Mouse (Mus musculus) MEL (cell line): ENCODE measurements around the gene Slc17a5. TPM values are rescaled to one million over a fixed set of nuclear protein-coding genes. Genes with fewer than 3 reads are reported as not detected.

Source experiments
- DNase-seq: peaks from one replicate; pipeline ENCODE4 v3.0.0; 2011; ENCODE audit warnings: low read depth, low spot score
- H3K27ac ChIP-seq: 2 replicates; pipeline ENCODE4 v1.5.1; 2012; ENCODE audit warnings: low read depth, mild to moderate bottlenecking, control low read depth, low read length, moderate library complexity; ENCODE audit not compliant: control insufficient read depth
- H3K27me3 ChIP-seq, 2 experiments: fragments of 150-350 bp in 1 of 2; sonication (generic) in 1 of 2; 2 replicates each; pipeline ENCODE4 v1.6.1; 2012; ENCODE audit warnings: low read length in 2 of 2, mild to moderate bottlenecking in 2 of 2, improper control_type of control experiment in 1 of 2, moderate library complexity in 1 of 2; ENCODE audit not compliant: insufficient read depth in 2 of 2, control insufficient read depth in 1 of 2
- H3K36me3 ChIP-seq, 2 experiments: 2 replicates each; pipeline ENCODE4 v1.6.1; 2012 to 2014; ENCODE audit warnings: low read length in 2 of 2, improper control_type of control experiment in 1 of 2, inconsistent platforms in 1 of 2, mild to moderate bottlenecking in 1 of 2; ENCODE audit not compliant: insufficient read depth in 2 of 2, control insufficient read depth in 1 of 2
- H3K4me1 ChIP-seq, 2 experiments: fragments of 150-350 bp in 1 of 2; sonication (generic) in 1 of 2; 2 replicates each; pipeline ENCODE4 v1.6.1; 2012; ENCODE audit warnings: low read length in 2 of 2, improper control_type of control experiment in 1 of 2, mild to moderate bottlenecking in 1 of 2; ENCODE audit not compliant: insufficient read depth in 2 of 2, control insufficient read depth in 1 of 2
- H3K4me3 ChIP-seq, 2 experiments: fragments of 150-350 bp in 1 of 2; sonication (generic) in 1 of 2; 2 replicates each; pipeline ENCODE4 v1.5.1; 2012; ENCODE audit warnings: low read depth in 2 of 2, low read length in 2 of 2, mild to moderate bottlenecking in 2 of 2, moderate library complexity in 2 of 2, control low read depth in 1 of 2, improper control_type of control experiment in 1 of 2; ENCODE audit not compliant: control insufficient read depth in 1 of 2, insufficient read depth in 1 of 2
- H3K79me2 ChIP-seq: 2 replicates; pipeline ENCODE4 v1.6.1; 2012; ENCODE audit warnings: mild to moderate bottlenecking, low read length, moderate library complexity; ENCODE audit not compliant: control insufficient read depth, poor library complexity, insufficient read depth
- H3K9ac ChIP-seq: 2 replicates; pipeline ENCODE4 v1.6.1; 2012; ENCODE audit warnings: low read depth, mild to moderate bottlenecking, control low read depth, low read length, moderate library complexity; ENCODE audit not compliant: control insufficient read depth, poor library complexity, severe bottlenecking
- H3K9me3 ChIP-seq: fragments of 150-350 bp; sonication (generic); replicated peaks from 2 replicates; pipeline ENCODE4 v1.6.1; 2012; ENCODE audit warnings: mild to moderate bottlenecking, low read length, improper control_type of control experiment, moderate library complexity; ENCODE audit not compliant: insufficient read depth
- ELF1 ChIP-seq: IDR thresholded peaks from 2 replicates; pipeline ENCODE4 v1.6.1; 2014; ENCODE audit warnings: low read depth, mild to moderate bottlenecking, inconsistent platforms, low read length, improper control_type of control experiment, moderate library complexity
- EP300 ChIP-seq, 2 experiments: IDR thresholded peaks; 2 replicates each; pipeline ENCODE4 v1.6.1; 2011; ENCODE audit warnings: improper control_type of control experiment in 2 of 2, low read length in 2 of 2, low read depth in 1 of 2, mild to moderate bottlenecking in 1 of 2
- ETS1 ChIP-seq: IDR thresholded peaks from 2 replicates; pipeline ENCODE4 v1.6.1; 2012; ENCODE audit warnings: low read depth, mild to moderate bottlenecking, inconsistent platforms, low read length, improper control_type of control experiment, moderate library complexity
- JUND ChIP-seq: IDR thresholded peaks from 2 replicates; pipeline ENCODE4 v1.6.1; 2011; ENCODE audit warnings: low read depth, mild to moderate bottlenecking, improper control_type of control experiment, low read length
- MAFK ChIP-seq: IDR thresholded peaks from 2 replicates; pipeline ENCODE4 v1.6.1; 2011; ENCODE audit warnings: low read depth, mild to moderate bottlenecking, low read length, improper control_type of control experiment, borderline replicate concordance
- MAZ ChIP-seq: IDR thresholded peaks from 2 replicates; pipeline ENCODE4 v1.6.1; 2012; ENCODE audit warnings: low read depth, mild to moderate bottlenecking, inconsistent platforms, low read length, improper control_type of control experiment
- MEF2A ChIP-seq: IDR thresholded peaks from 2 replicates; pipeline ENCODE4 v1.6.1; 2014; ENCODE audit warnings: low read depth, mild to moderate bottlenecking, inconsistent platforms, low read length, improper control_type of control experiment; ENCODE audit not compliant: poor library complexity, insufficient replicate concordance, severe bottlenecking; ENCODE audit errors: extremely low read depth
- MXI1 ChIP-seq: IDR thresholded peaks from 2 replicates; pipeline ENCODE4 v1.6.1; 2011; ENCODE audit warnings: mild to moderate bottlenecking, low read depth, low read length, improper control_type of control experiment
- NELFE ChIP-seq: IDR thresholded peaks from 2 replicates; pipeline ENCODE4 v1.6.1; 2011; ENCODE audit warnings: low read depth, low read length, improper control_type of control experiment
- NRF1 ChIP-seq: IDR thresholded peaks from 2 replicates; pipeline ENCODE4 v1.6.1; 2014; ENCODE audit warnings: low read depth, mild to moderate bottlenecking, inconsistent platforms, low read length, improper control_type of control experiment, moderate library complexity; ENCODE audit not compliant: poor library complexity, insufficient read depth, severe bottlenecking
- POLR2AphosphoS2 ChIP-seq: IDR thresholded peaks from 2 replicates; pipeline ENCODE4 v1.6.1; 2011; ENCODE audit warnings: low read length, improper control_type of control experiment
- RCOR1 ChIP-seq: IDR thresholded peaks from 2 replicates; pipeline ENCODE4 v1.6.1; 2012; ENCODE audit warnings: low read depth, mild to moderate bottlenecking, inconsistent platforms, low read length, improper control_type of control experiment
- SIN3A ChIP-seq: IDR thresholded peaks from 2 replicates; pipeline ENCODE4 v1.6.1; 2012; ENCODE audit warnings: low read length, improper control_type of control experiment, inconsistent platforms
- SMC3 ChIP-seq: IDR thresholded peaks from 2 replicates; pipeline ENCODE4 v1.6.1; 2011; ENCODE audit warnings: low read depth, low read length, improper control_type of control experiment
- TBP ChIP-seq: IDR thresholded peaks from 2 replicates; pipeline ENCODE4 v1.8.0; 2011; ENCODE audit warnings: low read depth, low read length, improper control_type of control experiment
- TCF12 ChIP-seq: IDR thresholded peaks from 2 replicates; pipeline ENCODE4 v1.6.1; 2014; ENCODE audit warnings: low read depth, mild to moderate bottlenecking, inconsistent platforms, low read length, improper control_type of control experiment, moderate library complexity
- UBTF ChIP-seq: IDR thresholded peaks from 2 replicates; pipeline ENCODE4 v1.6.1; 2012; ENCODE audit warnings: low read depth, mild to moderate bottlenecking, inconsistent platforms, low read length, improper control_type of control experiment, moderate library complexity, borderline replicate concordance; ENCODE audit not compliant: insufficient read depth
- USF1 ChIP-seq: IDR thresholded peaks from 2 replicates; pipeline ENCODE4 v1.6.1; 2014; ENCODE audit warnings: low read depth, mild to moderate bottlenecking, inconsistent platforms, low read length, improper control_type of control experiment, moderate library complexity
- polyA plus RNA-seq, 2 experiments: library from polyadenylated mRNA; stranded (reverse) in 1 of 2; unstranded in 1 of 2; fragments of >175 nt in 1 of 2; fragments of >200 nt in 1 of 2; gene quantifications; 2 replicates each; pipeline versions ENCODE4 v1.2.1 to v1.2.4; 2012; ENCODE audit warnings: low replicate concordance in 2 of 2, low read depth in 1 of 2; ENCODE audit not compliant: insufficient read length in 2 of 2, insufficient read depth in 1 of 2, missing spikeins in 1 of 2
- total RNA-seq: library from RNA; depleted of rRNA; stranded (reverse); fragments of 300-350 nt; gene quantifications from 2 replicates; pipeline ENCODE4 v1.2.3, GENCODE M21; 2012

The Slc17a5 gene
- total and polyA plus RNA-seq, 3 experiments, result 3.5 to 4.1 TPM; not detected in 1

GRCm38 (mm10) chr9:78508106-78508786 lies 79.6 kb downstream of the Slc17a5 start:
- DNase-seq, result no peak
- no peak overlapping the region for H3K9ac ChIP-seq

DNA sequence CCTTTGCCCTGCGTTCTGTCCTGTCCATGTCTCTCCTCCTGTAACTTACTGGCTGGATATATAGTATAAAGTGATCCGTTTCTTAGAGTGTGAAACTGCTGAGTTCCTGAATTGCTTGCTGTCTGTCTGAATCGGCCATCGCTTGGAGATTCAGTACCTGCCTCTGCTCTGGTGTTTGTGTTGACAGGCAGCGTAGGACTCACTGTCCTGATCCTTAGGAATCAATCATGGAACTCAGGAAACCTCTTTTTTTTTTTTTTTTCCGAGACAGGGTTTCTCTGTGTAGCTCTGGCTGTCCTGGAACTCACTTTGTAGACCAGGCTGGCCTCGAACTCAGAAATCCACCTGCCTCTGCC lies 81.1 kb downstream of the Slc17a5 start:
- no peak for TF ChIP-seq POLR2AphosphoS2
- no peak for TF ChIP-seq MEF2A
- TF ChIP-seq ELF1, result no peak
- no peak for TF ChIP-seq SIN3A
- no peak for TF ChIP-seq SMC3
- no peak for TF ChIP-seq MAZ
- no peak for TF ChIP-seq NRF1
- no peak for TF ChIP-seq MAFK
- no peak for TF ChIP-seq JUND
- no peak for TF ChIP-seq ETS1
- no peak for TF ChIP-seq EP300 (IDR thresholded peaks at IDR 0.05; ENCODE audit: low read depth in 1 of 2, low read length in 2 of 2)
- TF ChIP-seq USF1, result no peak
- no peak for TF ChIP-seq TCF12
- no peak for TF ChIP-seq UBTF
- TF ChIP-seq NELFE, result no peak
- peak; percentile 24 for DNase-seq
- Histone ChIP-seq H3K27ac (no peak overlapping the region), H3K4me1 (no peaks in the 10 kb centered on the region), H3K9ac (no peak overlapping the region), H3K27me3 (peaks cover 1 to 2% of the 10 kb centered on the region in 2 experiments; a peak in 3 of 4 replicates), H3K4me3 (no peak overlapping the region), H3K36me3 (no peaks in the 10 kb centered on the region), H3K79me2 (no peaks in the 10 kb centered on the region), H3K9me3 (no peaks in the 10 kb centered on the region)

More at GRCm38 (mm10) chr9:78508106-78508786, 79.6 kb downstream of the Slc17a5 start:
- no peak for TF ChIP-seq MXI1
- no peak for TF ChIP-seq RCOR1
- peak; percentile 83 for TF ChIP-seq MAFK
- no peak for TF ChIP-seq TBP
- H3K27me3 ChIP-seq, result peaks cover 0 to 1% of the 10 kb centered on the region in 2 experiments; a peak in 3 of 4 replicates
- H3K79me2 ChIP-seq, result no peaks in the 10 kb centered on the region
- H3K4me1 ChIP-seq, result no peaks in the 10 kb centered on the region
- H3K27ac ChIP-seq, result no peak overlapping the region
- no peak overlapping the region for H3K4me3 ChIP-seq
- no peaks in the 10 kb centered on the region for H3K9me3 ChIP-seq
- H3K36me3 ChIP-seq, result no peaks in the 10 kb centered on the region
